Mouse (Mus musculus): ENCODE data around the gene Cdc42ep1. TPM values are rescaled to one million over a fixed set of nuclear protein-coding genes. Genes with fewer than 3 reads are reported as not detected.

The Cdc42ep1 gene
- total and polyA plus RNA-seq, 3 experiments = 0.04 to 1.7 TPM; not detected in 1

DNA sequence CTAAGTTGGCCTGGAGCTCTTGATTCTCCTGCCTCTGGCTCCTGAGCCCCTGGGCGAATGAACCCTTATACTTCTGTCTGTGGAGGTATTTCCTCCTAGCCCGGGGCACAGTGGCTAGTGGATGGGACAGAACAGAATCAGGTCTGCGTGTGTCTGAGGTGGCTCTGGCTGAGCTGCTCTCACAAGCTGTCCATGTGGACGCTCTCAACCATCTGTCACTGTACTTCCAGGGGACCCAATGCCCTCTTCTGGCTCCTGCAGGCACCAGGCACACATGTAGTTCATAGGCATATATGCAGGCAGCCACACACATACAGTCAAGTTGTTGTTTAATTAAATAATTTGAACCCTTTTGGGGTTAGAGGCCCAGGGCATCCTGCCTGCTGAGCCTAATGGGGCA lies 16.9 kb downstream of the Cdc42ep1 start:
- Histone ChIP-seq H3K9ac (ENCODE audit: control insufficient read depth, low read depth, low read length, poor library complexity, severe bottlenecking) (no peak overlapping the region), H3K4me3 (ENCODE audit: control insufficient read depth in 1 of 2, insufficient read depth in 1 of 2, low read depth in 2 of 2, low read length in 2 of 2) (no peak overlapping the region), H3K36me3 (ENCODE audit: control insufficient read depth in 1 of 2, insufficient read depth in 2 of 2, low read length in 2 of 2) (peaks cover 0 to 5% of the 10 kb centered on the region in 2 experiments; a peak in 1 of 4 replicates), H3K27ac (ENCODE audit: control insufficient read depth, low read depth, low read length) (no peak overlapping the region), H3K79me2 (ENCODE audit: control insufficient read depth, insufficient read depth, low read length, poor library complexity) (no peaks in the 10 kb centered on the region), H3K27me3 (ENCODE audit: control insufficient read depth in 1 of 2, insufficient read depth in 2 of 2, low read length in 2 of 2) (0 out of 4 replicates have a peak, but pooled peaks cover 0 to 2% of the 10 kb centered on the region in 2 experiments), H3K9me3 (replicated peaks; ENCODE audit: insufficient read depth, low read length) (no peaks in the 10 kb centered on the region), H3K4me1 (ENCODE audit: control insufficient read depth in 1 of 2, insufficient read depth in 2 of 2, low read length in 2 of 2) (peaks cover 7 to 14% of the 10 kb centered on the region in 2 experiments)
- no peak for TF ChIP-seq RAD21 (IDR thresholded peaks at IDR 0.05; ENCODE audit: low read depth, low read length)
- TF ChIP-seq NELFE (IDR thresholded peaks at IDR 0.05; ENCODE audit: low read depth, low read length) = no peak
- TF ChIP-seq SMC3 (IDR thresholded peaks at IDR 0.05; ENCODE audit: low read depth, low read length) = no peak
- no peak for TF ChIP-seq POLR2AphosphoS2 (IDR thresholded peaks at IDR 0.05; ENCODE audit: low read length)
- no peak for TF ChIP-seq POLR2A (IDR thresholded peaks at IDR 0.05; ENCODE audit: control insufficient read depth in 1 of 2, insufficient read depth in 1 of 2, low read depth in 1 of 2, low read length in 2 of 2, poor library complexity in 1 of 2)
- DNase-seq (ENCODE audit: low read depth, low spot score) = no peak

GRCm38 (mm10) chr15:78859714-78860113 lies 17.3 kb downstream of the Cdc42ep1 start:
- Histone ChIP-seq H3K79me2 (ENCODE audit: control insufficient read depth, insufficient read depth, low read length, poor library complexity) (no peaks in the 10 kb centered on the region), H3K4me3 (ENCODE audit: control insufficient read depth in 1 of 2, insufficient read depth in 1 of 2, low read depth in 2 of 2, low read length in 2 of 2) (no peak overlapping the region), H3K9me3 (replicated peaks; ENCODE audit: insufficient read depth, low read length) (no peaks in the 10 kb centered on the region), H3K4me1 (ENCODE audit: control insufficient read depth in 1 of 2, insufficient read depth in 2 of 2, low read length in 2 of 2) (peaks cover 7 to 15% of the 10 kb centered on the region in 2 experiments), H3K36me3 (ENCODE audit: control insufficient read depth in 1 of 2, insufficient read depth in 2 of 2, low read length in 2 of 2) (peaks cover 0 to 5% of the 10 kb centered on the region in 2 experiments; a peak in 1 of 4 replicates), H3K27me3 (ENCODE audit: control insufficient read depth in 1 of 2, insufficient read depth in 2 of 2, low read length in 2 of 2) (0 out of 4 replicates have a peak, but pooled peaks cover 0 to 2% of the 10 kb centered on the region in 2 experiments), H3K27ac (ENCODE audit: control insufficient read depth, low read depth, low read length) (no peak overlapping the region), H3K9ac (ENCODE audit: control insufficient read depth, low read depth, low read length, poor library complexity, severe bottlenecking) (no peak overlapping the region)
- no peak for DNase-seq (ENCODE audit: low read depth, low spot score)
- TF ChIP-seq GATA1 (IDR thresholded peaks at IDR 0.05; ENCODE audit: low read depth, low read length) = no peak
- TF ChIP-seq MEF2A (IDR thresholded peaks at IDR 0.05; ENCODE audit: extremely low read depth, insufficient replicate concordance, low read depth, low read length, poor library complexity, severe bottlenecking) = no peak
- no peak for TF ChIP-seq ETS1 (IDR thresholded peaks at IDR 0.05; ENCODE audit: low read depth, low read length)

- no peaks in the 10 kb centered on the region for H3K27me3 ChIP-seq (ENCODE audit: control insufficient read depth in 1 of 2, insufficient read depth in 2 of 2, low read length in 2 of 2)
- no peak for TF ChIP-seq MXI1 (IDR thresholded peaks at IDR 0.05; ENCODE audit: low read depth, low read length)
- no peak for TF ChIP-seq UBTF (IDR thresholded peaks at IDR 0.05; ENCODE audit: borderline replicate concordance, insufficient read depth, low read depth, low read length)
- no peak for TF ChIP-seq NRF1 (IDR thresholded peaks at IDR 0.05; ENCODE audit: insufficient read depth, low read depth, low read length, poor library complexity, severe bottlenecking)
- TF ChIP-seq BHLHE40 (IDR thresholded peaks at IDR 0.05; ENCODE audit: borderline replicate concordance, low read depth, low read length) = no peak
- no peak for TF ChIP-seq CTCF (IDR thresholded peaks at IDR 0.05 in 2 of 3, conservative IDR thresholded peaks at IDR 0.05 in 1 of 3; ENCODE audit: control insufficient read depth in 1 of 3, insufficient read depth in 1 of 3, low read depth in 2 of 3, low read length in 3 of 3, poor library complexity in 1 of 3, severe bottlenecking in 1 of 3)
- no peak for TF ChIP-seq MEF2A (IDR thresholded peaks at IDR 0.05; ENCODE audit: extremely low read depth, insufficient replicate concordance, low read depth, low read length, poor library complexity, severe bottlenecking)
- TF ChIP-seq USF2 (IDR thresholded peaks at IDR 0.05; ENCODE audit: borderline replicate concordance in 1 of 2, insufficient read depth in 1 of 2, low read depth in 1 of 2, low read length in 2 of 2) = no peak
- TF ChIP-seq MAX (IDR thresholded peaks at IDR 0.05; ENCODE audit: low read length) = no peak
- TF ChIP-seq JUND (IDR thresholded peaks at IDR 0.05; ENCODE audit: low read depth, low read length) = no peak
- no peak for TF ChIP-seq ELF1 (IDR thresholded peaks at IDR 0.05; ENCODE audit: low read depth, low read length)
- no peak for TF ChIP-seq POLR2AphosphoS2 (IDR thresholded peaks at IDR 0.05; ENCODE audit: low read length)
- TF ChIP-seq KAT2A (conservative IDR thresholded peaks at IDR 0.05; ENCODE audit: low read depth, low read length) = no peak
- TF ChIP-seq ETS1 (IDR thresholded peaks at IDR 0.05; ENCODE audit: low read depth, low read length) = no peak
- H3K79me2 ChIP-seq (ENCODE audit: control insufficient read depth, insufficient read depth, low read length, poor library complexity) = no peaks in the 10 kb centered on the region
- H3K9me3 ChIP-seq (replicated peaks; ENCODE audit: insufficient read depth, low read length) = no peaks in the 10 kb centered on the region
- H3K9ac ChIP-seq (ENCODE audit: control insufficient read depth, low read depth, low read length, poor library complexity, severe bottlenecking) = no peak overlapping the region
- peaks cover 7 to 15% of the 10 kb centered on the region in 2 experiments for H3K4me1 ChIP-seq (ENCODE audit: control insufficient read depth in 1 of 2, insufficient read depth in 2 of 2, low read length in 2 of 2)
- H3K27ac ChIP-seq (ENCODE audit: control insufficient read depth, low read depth, low read length) = no peak overlapping the region
- peaks cover 0 to 5% of the 10 kb centered on the region in 2 experiments; a peak in 1 of 4 replicates for H3K36me3 ChIP-seq (ENCODE audit: control insufficient read depth in 1 of 2, insufficient read depth in 2 of 2, low read length in 2 of 2)
- H3K4me3 ChIP-seq (ENCODE audit: control insufficient read depth in 1 of 2, insufficient read depth in 1 of 2, low read depth in 2 of 2, low read length in 2 of 2) = no peak overlapping the region
- DNase-seq (ENCODE audit: low read depth, low spot score) = no peak
Observed at GRCm38 (mm10) chr15:78862280-78862679, 19.9 kb downstream of the Cdc42ep1 start.

Data from MEL (cell line).